Mouse (Mus musculus): Measurements from ENCODE around the gene B4galnt3.

Gene B4galnt3

DNA sequence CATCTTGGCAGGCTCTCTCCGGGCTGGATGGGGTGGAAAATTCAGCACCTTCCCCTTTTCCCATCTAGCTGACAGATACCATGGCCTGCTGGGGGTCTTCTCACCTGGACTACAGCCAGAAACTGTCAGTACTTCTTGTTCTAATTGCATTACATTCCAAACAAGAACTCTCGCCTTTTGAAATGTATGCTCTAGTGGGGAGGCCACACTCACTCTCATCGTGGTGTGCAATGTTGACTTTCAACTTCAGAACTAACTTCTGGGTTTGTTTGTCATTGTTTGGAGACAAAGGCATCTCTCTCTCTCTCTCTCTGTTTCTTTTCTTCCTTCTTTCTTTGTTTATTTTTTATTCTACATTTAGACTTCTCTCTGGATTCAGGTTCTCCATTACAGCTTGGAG, 107.8 kb downstream of the B4galnt3 start:
- no peak for DNase-seq (ENCODE audit: low read depth, low spot score)

DNA sequence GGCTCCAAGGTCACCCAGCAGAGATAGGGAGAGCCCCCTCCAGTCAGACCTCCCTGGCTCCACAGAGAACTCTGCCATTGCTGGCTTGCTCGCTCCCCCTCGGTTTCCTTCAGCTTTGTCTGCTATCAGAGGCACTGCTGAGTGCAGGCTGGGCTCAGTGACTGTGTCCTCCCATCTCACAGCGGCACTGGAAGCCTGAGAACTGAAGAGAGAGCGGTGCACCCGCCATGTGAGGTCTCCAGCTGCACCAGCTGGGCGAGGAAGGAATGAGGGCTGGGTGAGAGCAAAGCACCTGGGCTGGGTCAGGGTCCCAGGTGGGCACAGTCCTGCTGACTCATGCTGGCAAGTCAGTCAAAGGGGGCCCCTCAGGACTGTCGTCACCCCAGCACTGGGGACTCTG, 108.6 kb downstream of the B4galnt3 start:
- DNase-seq (ENCODE audit: low read depth, low spot score) = peak; percentile 44

DNA sequence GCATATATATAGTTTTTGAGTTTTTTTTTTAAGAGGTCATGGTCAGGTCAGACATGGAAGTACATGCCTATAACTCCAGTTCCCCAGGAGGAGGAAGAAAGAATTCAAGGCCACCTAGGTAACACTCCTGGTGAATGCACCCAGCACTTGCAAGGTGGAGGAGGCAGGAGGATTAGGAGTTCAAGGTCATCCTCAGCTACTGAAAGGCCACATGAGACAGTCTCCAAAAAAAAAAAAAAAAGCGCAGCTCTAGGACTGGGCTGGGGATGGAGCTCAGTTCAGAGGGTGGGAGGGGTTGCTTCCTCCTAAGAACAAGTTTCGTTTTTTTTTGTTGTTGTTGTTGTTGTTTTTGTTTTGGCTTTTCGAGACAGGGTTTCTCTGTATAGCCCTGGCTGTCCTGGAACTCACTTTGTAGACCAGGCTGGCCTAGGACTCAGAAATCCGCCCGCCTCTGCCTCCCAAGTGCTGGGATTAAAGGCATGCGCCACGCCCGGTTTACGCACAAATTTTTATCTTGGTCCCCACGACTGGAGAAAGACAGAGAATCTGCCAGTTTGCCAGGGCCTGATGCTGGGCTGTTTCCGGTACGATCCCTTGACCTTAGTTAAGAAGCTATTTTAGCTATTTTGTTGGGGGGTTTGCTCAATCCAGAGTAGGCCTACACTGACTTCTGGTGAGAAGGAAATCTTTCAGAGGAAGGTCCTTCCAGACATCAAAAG, 109.2 kb downstream of the B4galnt3 start:
- DNase-seq (ENCODE audit: low read depth, low spot score) = peak; percentile 65

DNA sequence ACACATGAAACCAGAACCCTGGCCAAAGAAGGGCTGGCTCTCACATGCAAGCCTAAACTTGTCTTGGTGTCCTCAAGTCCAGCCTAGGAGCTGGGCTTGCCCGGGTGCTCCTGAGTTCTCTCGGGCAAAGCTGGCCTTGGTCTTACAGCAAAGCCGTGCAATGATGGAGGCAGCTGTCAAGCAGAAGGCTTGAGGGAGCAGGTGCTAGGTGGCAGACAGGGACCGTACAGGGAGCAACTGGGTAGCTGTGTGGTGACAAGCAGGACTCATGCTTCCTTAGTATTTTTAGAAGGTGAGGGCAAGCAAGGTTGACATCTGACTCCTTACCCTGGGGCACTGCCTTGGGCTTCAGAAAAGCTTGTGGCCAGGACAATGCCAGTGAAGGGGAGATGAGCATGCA, 110.6 kb downstream of the B4galnt3 start:
- no peak for DNase-seq (ENCODE audit: low read depth, low spot score)

DNA sequence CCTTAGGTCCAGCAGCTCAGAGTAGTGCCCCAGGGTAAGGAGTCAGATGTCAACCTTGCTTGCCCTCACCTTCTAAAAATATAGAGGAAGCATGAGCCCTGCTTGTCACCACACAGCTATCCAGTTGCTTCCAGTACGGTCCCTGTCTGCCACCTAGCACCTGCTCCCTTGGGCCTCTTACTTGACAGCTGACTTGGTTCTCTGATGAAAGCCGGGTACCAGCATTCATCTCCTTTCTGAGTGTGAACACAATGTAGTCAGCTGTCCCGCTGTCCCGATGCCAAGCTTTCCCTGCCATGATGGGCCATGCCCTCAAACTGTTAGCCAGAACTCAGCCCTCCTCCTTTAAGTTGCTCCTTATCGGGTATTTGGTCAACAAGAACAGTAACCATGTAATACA, 112.2 kb downstream of the B4galnt3 start:
- no peak for DNase-seq (ENCODE audit: low read depth, low spot score)

DNA sequence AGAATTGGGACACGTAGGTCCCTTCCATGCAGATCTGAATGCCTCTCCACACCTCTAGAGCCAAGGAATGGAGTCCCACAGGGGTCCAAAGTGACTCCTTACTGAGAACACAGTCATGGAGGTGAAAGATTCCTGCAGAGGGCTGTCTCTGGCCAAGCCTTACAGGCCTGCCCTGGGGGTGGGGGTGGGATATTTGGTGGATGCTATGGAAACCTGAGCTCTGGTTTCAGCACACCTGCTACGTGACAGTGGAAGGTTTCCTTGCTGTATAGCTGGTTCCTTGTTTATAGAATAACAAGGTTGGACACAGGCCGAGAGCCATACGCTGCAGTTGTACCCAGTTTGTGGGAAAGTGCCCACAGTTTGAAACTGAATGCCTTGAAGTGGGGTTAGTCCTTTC, 113.9 kb downstream of the B4galnt3 start:
- peak; percentile 58 for DNase-seq (ENCODE audit: low read depth, low spot score)

GRCm38 (mm10) chr6:120179756-120180206, 114.6 kb downstream of the B4galnt3 start:
- no peak for DNase-seq (ENCODE audit: low read depth, low spot score)

DNA sequence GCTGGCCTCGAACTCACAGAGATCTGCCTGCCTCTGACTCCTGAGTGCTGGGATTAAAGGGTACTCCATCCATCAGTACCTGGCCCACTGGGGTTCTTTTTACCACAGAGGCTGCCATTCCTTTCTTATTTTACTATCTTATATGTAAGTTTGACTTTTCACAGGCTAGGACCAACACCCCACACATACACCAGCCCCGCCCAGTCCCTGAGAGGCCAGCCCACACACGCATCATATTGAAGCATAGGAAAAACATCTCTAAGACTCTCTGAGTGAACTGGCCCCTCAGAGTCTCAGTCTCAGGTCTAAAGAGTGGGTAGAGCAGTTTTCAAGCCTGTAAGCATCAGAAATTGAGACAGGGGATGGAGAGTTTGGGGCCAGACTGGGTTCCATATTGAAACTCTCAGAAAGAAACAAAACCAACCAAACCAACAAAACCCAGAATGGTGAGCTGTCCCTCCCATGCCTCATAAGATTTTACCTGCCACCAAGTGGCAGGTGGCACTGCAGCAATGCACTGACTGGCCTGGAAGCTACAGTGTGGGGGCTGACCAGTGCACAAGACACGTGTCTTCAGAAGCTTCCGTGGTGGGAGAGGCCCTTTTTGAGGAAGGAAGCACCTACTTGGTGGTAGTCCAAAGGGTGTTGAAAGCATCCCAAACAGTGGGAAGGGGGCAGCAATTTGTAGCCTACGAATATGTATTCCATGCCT, 115.2 kb downstream of the B4galnt3 start:
- DNase-seq (ENCODE audit: low read depth, low spot score) = no peak

GRCm38 (mm10) chr6:120175650-120176049, 118.7 kb downstream of the B4galnt3 start:
- no peak for DNase-seq (ENCODE audit: low read depth, low spot score)

GRCm38 (mm10) chr6:120174602-120175115, 119.7 kb downstream of the B4galnt3 start:
- no peak for DNase-seq (ENCODE audit: low read depth, low spot score)

DNA sequence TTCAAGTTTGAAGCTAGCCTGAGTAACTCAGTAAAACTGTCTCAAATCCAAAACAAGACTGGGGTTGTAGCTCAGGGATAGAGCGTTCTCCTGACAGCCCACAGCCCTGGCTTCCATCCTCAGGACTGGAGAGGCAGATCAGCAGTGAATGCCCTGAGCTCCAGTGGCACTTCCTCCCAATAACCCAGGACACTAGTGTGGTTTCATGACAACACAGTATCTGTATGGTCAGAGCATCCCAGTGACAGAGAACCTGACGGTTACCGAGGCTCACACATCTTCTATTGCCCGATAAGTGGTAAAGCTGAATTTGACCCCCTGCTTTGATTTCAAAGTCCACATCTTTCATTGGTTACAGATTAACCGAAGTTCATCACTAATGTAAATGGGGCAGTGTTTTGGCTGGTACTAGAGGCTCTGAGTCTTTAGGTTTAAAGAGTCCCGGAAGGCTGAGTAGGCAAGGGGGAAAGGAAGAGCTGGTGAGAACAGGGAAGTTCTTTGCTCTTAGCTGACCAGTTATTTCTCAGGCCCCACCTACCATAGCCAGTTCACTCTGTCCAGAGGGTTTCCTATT, 120.2 kb downstream of the B4galnt3 start:
- DNase-seq (ENCODE audit: low read depth, low spot score) = no peak

DNA sequence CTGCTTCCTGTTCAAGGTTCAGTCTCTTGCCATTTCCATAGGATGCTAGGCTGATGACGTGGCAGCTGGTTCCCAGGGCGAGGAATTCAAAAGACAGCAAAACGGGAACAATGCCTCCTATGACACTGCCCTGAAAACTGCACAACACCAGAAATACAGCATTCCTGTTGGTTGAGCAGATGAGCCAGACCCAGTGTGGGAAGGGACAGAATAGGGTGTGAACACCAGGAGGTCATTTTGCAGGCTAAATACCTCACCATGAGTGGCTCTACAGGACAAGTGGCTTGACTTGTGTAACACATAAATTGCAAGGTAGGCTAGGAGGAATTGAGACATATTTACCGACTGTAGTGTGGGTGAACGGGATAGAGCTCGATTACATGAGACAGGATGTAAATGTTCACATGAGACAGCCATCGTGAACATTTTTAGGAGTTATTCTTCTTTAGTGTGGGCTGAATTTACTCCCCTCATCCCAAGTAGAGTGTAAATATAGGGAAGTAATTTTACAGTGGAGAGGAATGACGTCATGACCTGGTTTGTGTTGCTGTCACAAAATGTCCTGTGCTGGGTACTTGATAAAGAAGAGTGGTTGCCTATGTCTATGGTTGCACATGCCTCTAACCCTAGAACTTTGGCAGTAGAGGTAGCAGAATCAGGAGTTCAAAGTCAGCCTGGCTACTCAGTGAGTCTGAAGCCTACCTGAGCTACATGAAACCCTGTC, 121.9 kb downstream of the B4galnt3 start:
- DNase-seq (ENCODE audit: low read depth, low spot score) = peak; percentile 69

DNA sequence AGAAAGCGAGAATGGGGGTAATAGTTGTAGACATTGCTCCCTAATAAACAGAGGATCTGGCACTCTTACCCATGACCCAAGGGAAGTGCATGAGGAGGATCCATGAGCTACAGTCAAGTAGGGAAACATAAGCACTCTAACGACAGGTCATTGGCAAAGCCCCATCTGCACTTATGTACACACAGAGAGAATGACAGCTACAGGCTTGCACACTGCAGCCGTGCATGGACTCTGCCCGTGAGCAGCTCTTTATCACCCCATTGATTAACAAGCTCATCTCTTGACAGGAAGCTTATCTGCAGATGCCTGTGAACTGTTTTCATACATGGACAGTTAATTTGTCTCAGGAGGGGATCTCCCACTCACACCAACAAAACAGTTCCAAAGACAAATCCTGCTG, 126.8 kb downstream of the B4galnt3 start:
- DNase-seq (ENCODE audit: low read depth, low spot score) = no peak

DNA sequence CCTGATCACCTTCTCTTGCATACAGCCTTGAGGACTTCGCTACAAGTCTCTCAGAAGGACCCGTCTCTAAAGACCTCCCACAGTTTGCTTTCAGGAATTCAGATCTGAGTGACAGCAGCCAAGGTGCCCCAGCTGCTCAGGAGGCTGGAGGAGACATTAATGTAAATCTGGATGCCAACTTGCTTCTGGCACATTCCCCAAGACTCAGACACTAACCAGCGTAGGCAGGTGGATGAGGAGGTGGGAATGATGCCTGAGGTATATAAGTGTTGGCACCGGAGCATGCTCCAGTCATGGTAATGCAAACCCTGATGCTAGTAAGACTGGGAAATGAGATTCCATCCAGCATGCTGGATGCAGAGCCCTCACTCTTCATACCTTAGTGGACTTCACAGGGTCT, 129.6 kb downstream of the B4galnt3 start:
- DNase-seq (ENCODE audit: low read depth, low spot score) = no peak

DNA sequence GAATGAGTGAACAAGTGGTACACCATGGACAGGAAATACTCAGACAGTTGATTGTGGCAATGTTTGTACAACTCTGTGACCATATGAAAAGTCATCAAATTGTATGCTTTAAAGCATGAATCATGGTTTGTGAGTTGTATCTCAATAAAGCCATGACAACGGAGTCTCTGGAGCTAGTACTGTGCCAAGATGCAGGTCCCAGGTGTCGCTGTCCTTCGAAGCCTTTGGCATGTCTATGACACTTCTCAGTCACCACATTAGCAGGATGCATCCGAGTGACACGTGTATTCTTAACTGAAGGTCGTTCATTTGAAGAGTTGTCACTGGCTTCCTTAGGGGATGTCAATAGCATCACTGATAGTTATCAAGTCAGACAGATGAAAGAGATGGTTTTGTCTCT, 131.4 kb downstream of the B4galnt3 start:
- DNase-seq (ENCODE audit: low read depth, low spot score) = no peak

GRCm38 (mm10) chr6:120159133-120159901, 135.0 kb downstream of the B4galnt3 start:
- DNase-seq (ENCODE audit: low read depth, low spot score) = no peak

DNA sequence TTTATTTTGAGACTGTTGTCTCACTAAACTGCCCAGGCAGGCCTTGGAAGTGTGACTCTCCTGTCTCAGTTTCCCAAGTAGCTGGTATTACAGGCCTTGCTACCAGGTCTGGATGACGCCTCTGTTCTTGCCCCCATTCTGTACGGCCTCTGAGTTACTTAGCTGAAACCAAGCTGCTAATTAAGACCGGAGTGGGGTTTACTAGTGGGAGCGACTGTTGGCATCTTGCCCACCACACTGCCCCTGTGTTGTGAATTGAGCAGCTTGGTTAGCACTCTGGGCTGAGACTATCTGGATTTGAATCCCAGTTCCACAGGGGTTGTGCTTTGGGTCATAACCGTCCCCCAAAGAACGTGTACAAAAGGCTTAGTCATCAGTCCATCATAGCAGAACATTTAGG, 136.9 kb downstream of the B4galnt3 start:
- no peak for DNase-seq (ENCODE audit: low read depth, low spot score)

DNA sequence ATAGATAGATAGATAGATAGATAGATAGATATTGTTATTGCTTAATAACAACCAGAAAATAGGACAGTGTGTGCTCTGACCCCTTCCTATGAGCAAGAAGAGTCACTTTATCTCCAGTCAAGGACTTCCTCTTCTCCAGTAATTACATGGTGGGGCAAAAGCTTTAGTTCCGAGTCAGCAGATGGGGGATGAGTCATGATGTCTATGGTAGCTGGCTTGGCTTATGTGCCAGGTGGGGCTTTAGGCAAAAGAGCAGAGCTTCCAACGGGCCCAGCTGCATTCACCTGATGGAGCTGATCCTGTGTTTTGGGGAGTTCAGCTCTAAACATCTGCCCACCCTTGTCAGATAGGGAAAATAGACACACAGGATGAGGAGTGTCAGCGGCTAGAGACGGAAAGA, 138.8 kb downstream of the B4galnt3 start:
- DNase-seq (ENCODE audit: low read depth, low spot score) = no peak

GRCm38 (mm10) chr6:120154526-120155309, 139.6 kb downstream of the B4galnt3 start:
- no peak for DNase-seq (ENCODE audit: low read depth, low spot score)
